Mouse (Mus musculus) liver, postnatal 0 days (tissue): ENCODE measurements at regions not wholly inside any gene's neighbourhood (a gene's known extent, or its start where the extent isn't known, plus 50 kb on each side); places are given as distances from the start of the nearest gene placed in this dataset.

Source experiments
- ATAC-seq: fragments of 200-750 bp; cut with Nextera tagmentation; 2 replicates; pipeline ENCODE4 v1.8.0; 2017; ENCODE audit warnings: mild to moderate bottlenecking, moderate library complexity
- DNase-seq: peaks from one replicate; pipeline ENCODE4 v3.0.0-alpha.2; 2016
- H3K27ac ChIP-seq: fragments of 300-500 bp; sonication (generic); 2 replicates; pipeline ENCODE4 v1.5.1; 2014; ENCODE audit warnings: antibody characterized with exemption, moderate library complexity, mild to moderate bottlenecking, low read depth
- H3K27me3 ChIP-seq: fragments of 300-500 bp; sonication (generic); 2 replicates; pipeline ENCODE4 v1.6.1; 2014; ENCODE audit warnings: low read length, control low read depth, mixed read lengths; ENCODE audit not compliant: insufficient read depth
- H3K36me3 ChIP-seq: fragments of 300-500 bp; sonication (generic); replicated peaks from 2 replicates; pipeline ENCODE4 v1.6.1; 2014; ENCODE audit warnings: mild to moderate bottlenecking, control low read depth, low read length, moderate library complexity, mixed read lengths; ENCODE audit not compliant: insufficient read depth
- H3K4me1 ChIP-seq: fragments of 300-500 bp; sonication (generic); 2 replicates; pipeline ENCODE4 v1.6.1; 2014; ENCODE audit warnings: antibody characterized with exemption, mild to moderate bottlenecking, control low read depth; ENCODE audit not compliant: insufficient read depth
- H3K4me2 ChIP-seq: fragments of 300-500 bp; sonication (generic); 2 replicates; pipeline ENCODE4 v1.6.1; 2014; ENCODE audit warnings: low read depth, mild to moderate bottlenecking, low read length, moderate library complexity, mixed read lengths
- H3K4me3 ChIP-seq: fragments of 300-500 bp; sonication (generic); 2 replicates; pipeline ENCODE4 v1.5.1; 2014; ENCODE audit warnings: low read depth, low read length
- H3K9ac ChIP-seq: fragments of 300-500 bp; sonication (generic); replicated peaks from 2 replicates; pipeline ENCODE4 v1.6.1; 2014; ENCODE audit warnings: mild to moderate bottlenecking, moderate library complexity
- H3K9me3 ChIP-seq: fragments of 300-500 bp; sonication (generic); 2 replicates; pipeline ENCODE4 v1.6.1; 2016; ENCODE audit warnings: mild to moderate bottlenecking, control low read depth, low read length, mixed read lengths
- CTCF ChIP-seq: sonication (generic); IDR thresholded peaks from 2 replicates; pipeline ENCODE4 v1.5.1; 2016; ENCODE audit warnings: antibody characterized with exemption, low read depth
- EP300 ChIP-seq: IDR thresholded peaks from 2 replicates; pipeline ENCODE4 v1.6.1; 2016; ENCODE audit warnings: antibody characterized with exemption, low read depth, mild to moderate bottlenecking
- WGBS: fragments of 180-500 bp; shearing (Covaris S2); extraction: QIAGEN DNeasy Blood & Tissue Kit; methylation state at CpG from one replicate; pipeline ENCODE4 v1.1.7; 2014; ENCODE audit not compliant: insufficient replicate concordance; 5-methylcytosine and 5-hydroxymethylcytosine counted together

- DNase-seq (no peak), ATAC-seq (no peak)
- no peaks in the 10 kb centered on the region for H3K9me3 ChIP-seq
- H3K27me3 ChIP-seq: no peaks in the 10 kb centered on the region
- H3K36me3 ChIP-seq: no peaks in the 10 kb centered on the region
- no peaks in the 10 kb centered on the region for H3K4me1 ChIP-seq
- no peak overlapping the region for H3K4me2 ChIP-seq
- TF ChIP-seq EP300 (no peak), CTCF (no peak)
- no peak overlapping the region for H3K27ac ChIP-seq
- 60% methylated on average over 5 of the region's 5 CpGs for WGBS
- no peak overlapping the region for H3K9ac ChIP-seq
- no peak overlapping the region for H3K4me3 ChIP-seq
Measured at GRCm38 (mm10) chr4:56375745-56376144, 364.1 kb upstream of the Gm26657 start.

GRCm38 (mm10) chr4:56374466-56374865 is 365.4 kb upstream of the Gm26657 start:
- no peaks in the 10 kb centered on the region for H3K36me3 ChIP-seq
- H3K4me2 ChIP-seq: no peak overlapping the region
- H3K27ac ChIP-seq: no peak overlapping the region
- no peaks in the 10 kb centered on the region for H3K4me1 ChIP-seq
- no peak for ATAC-seq
- no peak overlapping the region for H3K4me3 ChIP-seq
- no peak; the same call in 1 of the 2 replicates for TF ChIP-seq CTCF
- TF ChIP-seq EP300: no peak
- no peak for DNase-seq
- H3K9me3 ChIP-seq: no peaks in the 10 kb centered on the region
- no peak overlapping the region for H3K9ac ChIP-seq
- WGBS: 73% methylated on average over 3 of the region's 3 CpGs
- no peaks in the 10 kb centered on the region for H3K27me3 ChIP-seq

- Histone ChIP-seq H3K9ac (no peak overlapping the region), H3K36me3 (no peaks in the 10 kb centered on the region), H3K27me3 (no peaks in the 10 kb centered on the region), H3K4me1 (no peaks in the 10 kb centered on the region), H3K4me3 (no peak overlapping the region), H3K4me2 (no peak overlapping the region), H3K9me3 (no peaks in the 10 kb centered on the region), H3K27ac (no peak overlapping the region)
- no peak for TF ChIP-seq CTCF
- no peak for TF ChIP-seq EP300
- ATAC-seq: no peak
- no peak for DNase-seq
- WGBS: 56% methylated on average over 4 of the region's 4 CpGs
Measured at GRCm38 (mm10) chr4:56373746-56374145, 366.1 kb upstream of the Gm26657 start.

DNA sequence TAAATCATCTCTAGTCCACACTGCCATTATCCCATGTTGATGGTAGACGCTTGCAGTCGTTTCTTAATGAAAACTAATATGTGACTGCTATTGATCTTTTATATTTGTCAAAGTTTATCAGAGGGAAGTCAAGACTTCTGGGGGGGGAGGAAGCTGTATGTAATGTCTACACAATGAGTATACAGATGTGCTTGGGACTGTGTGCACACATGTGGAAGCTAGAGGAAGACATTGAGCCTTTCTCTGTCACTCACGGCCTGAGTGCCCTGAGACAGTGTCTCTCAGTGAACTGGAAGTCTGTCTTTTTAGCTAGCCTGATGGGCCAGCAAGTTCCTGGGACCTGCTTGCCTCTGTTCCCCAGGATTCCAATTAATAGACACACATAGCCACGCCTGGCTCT is 366.7 kb upstream of the Gm26657 start:
- no peaks in the 10 kb centered on the region for H3K27me3 ChIP-seq
- no peak overlapping the region for H3K4me3 ChIP-seq
- H3K9me3 ChIP-seq: no peaks in the 10 kb centered on the region
- no peak overlapping the region for H3K27ac ChIP-seq
- ATAC-seq (no peak), DNase-seq (no peak)
- no peak overlapping the region for H3K9ac ChIP-seq
- H3K4me1 ChIP-seq: no peaks in the 10 kb centered on the region
- no peaks in the 10 kb centered on the region for H3K36me3 ChIP-seq
- no peak overlapping the region for H3K4me2 ChIP-seq
- TF ChIP-seq CTCF (no peak), EP300 (no peak)
- WGBS: 68% methylated on average over 4 of the region's 4 CpGs

DNA sequence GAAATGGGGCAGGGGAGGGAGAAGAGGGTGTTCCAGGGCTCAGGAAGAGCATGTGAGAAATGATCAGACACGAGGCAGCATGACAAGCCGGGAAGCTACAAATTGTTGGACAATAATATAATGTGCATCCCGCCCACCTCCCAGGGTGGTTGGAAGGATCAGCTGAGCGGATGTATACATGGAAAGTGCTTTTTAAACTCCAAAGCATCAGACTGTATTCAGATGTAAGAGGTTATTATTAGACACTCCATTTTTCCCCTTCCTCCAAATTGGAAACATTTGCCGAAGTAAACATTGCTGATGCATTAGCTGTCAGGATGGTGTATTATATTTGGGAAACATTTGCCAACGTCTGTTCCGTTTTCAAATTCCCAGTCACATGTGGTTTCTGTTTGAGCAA is 367.2 kb upstream of the Gm26657 start:
- no peaks in the 10 kb centered on the region for H3K36me3 ChIP-seq
- H3K27ac ChIP-seq: no peak overlapping the region
- no peak overlapping the region for H3K4me3 ChIP-seq
- no peaks in the 10 kb centered on the region for H3K4me1 ChIP-seq
- no peak for DNase-seq
- ATAC-seq: no peak
- 74% methylated on average over 7 of the region's 7 CpGs for WGBS
- no peaks in the 10 kb centered on the region for H3K9me3 ChIP-seq
- no peaks in the 10 kb centered on the region for H3K27me3 ChIP-seq
- H3K9ac ChIP-seq: no peak overlapping the region
- TF ChIP-seq EP300: no peak
- no peak for TF ChIP-seq CTCF
- no peak overlapping the region for H3K4me2 ChIP-seq

DNA sequence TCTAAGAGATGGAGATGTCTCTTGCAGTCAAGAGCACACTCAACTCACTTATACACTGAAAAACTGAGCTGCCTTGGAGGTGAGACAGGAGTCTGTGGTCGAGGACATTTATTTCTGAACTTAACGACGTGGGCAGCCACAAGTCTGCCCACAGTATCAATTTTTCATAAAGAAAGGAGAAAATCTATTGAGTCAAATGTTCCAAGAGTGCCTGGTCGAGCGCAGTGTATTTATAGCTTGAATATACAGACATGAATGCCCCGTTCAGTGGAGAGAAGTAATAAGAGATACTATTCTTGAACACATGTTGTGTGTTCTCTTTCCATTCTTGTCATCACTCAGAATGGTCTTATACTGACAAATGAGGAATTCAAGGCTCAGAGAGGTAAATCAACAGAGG is 375.3 kb upstream of the Gm26657 start:
- Histone ChIP-seq H3K9ac (no peak overlapping the region), H3K4me3 (no peak overlapping the region), H3K27me3 (no peaks in the 10 kb centered on the region), H3K4me1 (no peaks in the 10 kb centered on the region), H3K9me3 (no peaks in the 10 kb centered on the region), H3K4me2 (no peak overlapping the region), H3K36me3 (no peaks in the 10 kb centered on the region), H3K27ac (no peak overlapping the region)
- DNase-seq (no peak), ATAC-seq (no peak)
- TF ChIP-seq EP300 (no peak), CTCF (no peak)
- WGBS: 62% methylated on average over 6 of the region's 6 CpGs

GRCm38 (mm10) chr4:56362121-56362520 is 377.7 kb upstream of the Gm26657 start:
- no peaks in the 10 kb centered on the region for H3K27me3 ChIP-seq
- no peaks in the 10 kb centered on the region for H3K4me1 ChIP-seq
- H3K9ac ChIP-seq: no peak overlapping the region
- no peak for TF ChIP-seq EP300
- peak; percentile 51 for TF ChIP-seq CTCF
- no peak overlapping the region for H3K4me2 ChIP-seq
- WGBS: 43% methylated on average over 6 of the region's 6 CpGs
- H3K36me3 ChIP-seq: no peaks in the 10 kb centered on the region
- ATAC-seq (no peak), DNase-seq (no peak)
- H3K9me3 ChIP-seq: no peaks in the 10 kb centered on the region
- H3K27ac ChIP-seq: no peak overlapping the region
- no peak overlapping the region for H3K4me3 ChIP-seq
